Mouse (Mus musculus): ENCODE data around the gene Mfsd12. TPM values are rescaled to one million over a fixed set of nuclear protein-coding genes. Genes with fewer than 3 reads are reported as not detected.

The Mfsd12 gene
- polyA plus RNA-seq, 1 experiment from 2014 or later, result 9.3 TPM

GRCm38 (mm10) chr10:81382039-81382438, 24.7 kb downstream of the Mfsd12 start:
- peaks cover 15% of the 10 kb centered on the region for H3K36me3 ChIP-seq
- no peaks in the 10 kb centered on the region for H3K9me3 ChIP-seq (replicated peaks)
- peaks cover 34% of the 10 kb centered on the region for H3K4me1 ChIP-seq
- WGBS, result 88% methylated on average over 5 of the region's 5 CpGs
- H3K27me3 ChIP-seq (ENCODE audit: low read depth, poor library complexity, severe bottlenecking), result no peaks in the 10 kb centered on the region
- DNase-seq (ENCODE audit: low spot score), result no peak
- H3K4me3 ChIP-seq, result no peak overlapping the region
- H3K27ac ChIP-seq (replicated peaks), result no peak overlapping the region

- Histone ChIP-seq H3K9me3 (replicated peaks) (no peaks in the 10 kb centered on the region), H3K4me1 (peaks cover 26% of the 10 kb centered on the region), H3K27me3 (ENCODE audit: low read depth, poor library complexity, severe bottlenecking) (no peaks in the 10 kb centered on the region), H3K4me3 (peak within 1 kb of the TSS; percentile 87), H3K36me3 (peaks cover 35% of the 10 kb centered on the region), H3K27ac (replicated peaks) (peak within 1 kb of the TSS; percentile 89)
- peak; percentile 98 for DNase-seq (ENCODE audit: low spot score)
- 8% methylated on average over 54 of the region's 54 CpGs for WGBS
Measured at GRCm38 (mm10) chr10:81383802-81384604, 26.7 kb downstream of the Mfsd12 start, which contains the start of the genes Dohh and Gm48551. Gene Dohh, plus strand, starts transcription at chr10:81384428. Gene Gm48551, plus strand, starts transcription at chr10:81384466.

GRCm38 (mm10) chr10:81384605-81384982, 27.3 kb downstream of the Mfsd12 start:
- Histone ChIP-seq H3K9me3 (replicated peaks) (no peaks in the 10 kb centered on the region), H3K4me3 (peak overlapping the region; percentile 87), H3K36me3 (peaks cover 38% of the 10 kb centered on the region), H3K27me3 (ENCODE audit: low read depth, poor library complexity, severe bottlenecking) (no peaks in the 10 kb centered on the region), H3K27ac (replicated peaks) (peak overlapping the region; percentile 89), H3K4me1 (peaks cover 28% of the 10 kb centered on the region)
- under 1% methylated on average over 19 of the region's 19 CpGs for WGBS
- no peak for DNase-seq (ENCODE audit: low spot score)

GRCm38 (mm10) chr10:81385603-81386306, 28.5 kb downstream of the Mfsd12 start:
- Histone ChIP-seq H3K4me1 (peaks cover 39% of the 10 kb centered on the region), H3K4me3 (peak overlapping the region; percentile 87), H3K9me3 (replicated peaks) (no peaks in the 10 kb centered on the region), H3K36me3 (peaks cover 44% of the 10 kb centered on the region), H3K27me3 (ENCODE audit: low read depth, poor library complexity, severe bottlenecking) (no peaks in the 10 kb centered on the region), H3K27ac (replicated peaks) (0 out of 2 replicates have a peak overlapping the region, but pooled peaks have one; percentile 89)
- no peak for DNase-seq (ENCODE audit: low spot score)
- 88% methylated on average over 22 of the region's 22 CpGs for WGBS

GRCm38 (mm10) chr10:81387716-81388115, 30.4 kb downstream of the Mfsd12 start:
- Histone ChIP-seq H3K27ac (replicated peaks) (no peak overlapping the region), H3K36me3 (peaks cover 50% of the 10 kb centered on the region)

GRCm38 (mm10) chr10:81388505-81389055, 31.3 kb downstream of the Mfsd12 start, which contains the start of gene Gm48552:
Gene Gm48552, plus strand, starts transcription at chr10:81389005.
- 89% methylated on average over 5 of the region's 5 CpGs for WGBS
- no peak for DNase-seq (ENCODE audit: low spot score)
- Histone ChIP-seq H3K36me3 (peaks cover 50% of the 10 kb centered on the region), H3K27me3 (ENCODE audit: low read depth, poor library complexity, severe bottlenecking) (no peaks in the 10 kb centered on the region), H3K27ac (replicated peaks) (peak within 1 kb of the TSS; percentile 58), H3K4me3 (0 out of 2 replicates have a peak within 1 kb of the TSS, but pooled peaks have one; percentile 17), H3K9me3 (replicated peaks) (no peaks in the 10 kb centered on the region), H3K4me1 (peaks cover 50% of the 10 kb centered on the region)

More at GRCm38 (mm10) chr10:81387716-81388115, 30.4 kb downstream of the Mfsd12 start:
- DNase-seq (ENCODE audit: low spot score), result no peak
- Histone ChIP-seq H3K4me3 (0 out of 2 replicates have a peak overlapping the region, but pooled peaks have one; percentile 17), H3K9me3 (replicated peaks) (no peaks in the 10 kb centered on the region), H3K4me1 (peaks cover 41% of the 10 kb centered on the region), H3K27me3 (ENCODE audit: low read depth, poor library complexity, severe bottlenecking) (no peaks in the 10 kb centered on the region)
- WGBS, result 96% methylated on average over 20 of the region's 20 CpGs

- Histone ChIP-seq H3K27me3 (ENCODE audit: low read depth, poor library complexity, severe bottlenecking) (0 out of 2 replicates have a peak, but pooled peaks cover 4% of the 10 kb centered on the region), H3K36me3 (peaks cover 50% of the 10 kb centered on the region), H3K4me1 (peaks cover 57% of the 10 kb centered on the region), H3K4me3 (no peak overlapping the region), H3K9me3 (replicated peaks) (no peaks in the 10 kb centered on the region), H3K27ac (replicated peaks) (peak overlapping the region; percentile 58)
- 51% methylated on average over 3 of the region's 3 CpGs for WGBS
- DNase-seq (ENCODE audit: low spot score), result no peak
Measured at GRCm38 (mm10) chr10:81389373-81389772, 32.1 kb downstream of the Mfsd12 start.

GRCm38 (mm10) chr10:81389801-81390677, 32.7 kb downstream of the Mfsd12 start:
- peaks cover 50% of the 10 kb centered on the region for H3K36me3 ChIP-seq
- peak; percentile 76 for DNase-seq (ENCODE audit: low spot score)
- H3K9me3 ChIP-seq (replicated peaks), result no peaks in the 10 kb centered on the region
- WGBS, result 55% methylated on average over 23 of the region's 23 CpGs
- no peak overlapping the region for H3K4me3 ChIP-seq
- H3K27me3 ChIP-seq (ENCODE audit: low read depth, poor library complexity, severe bottlenecking), result 0 out of 2 replicates have a peak, but pooled peaks cover 4% of the 10 kb centered on the region
- H3K27ac ChIP-seq (replicated peaks), result peak overlapping the region; percentile 58
- H3K4me1 ChIP-seq, result peaks cover 51% of the 10 kb centered on the region

- H3K4me3 ChIP-seq, result no peak overlapping the region
- peak overlapping the region; percentile 24; the same call in 1 of the 2 replicates for H3K27ac ChIP-seq (replicated peaks)
- H3K9me3 ChIP-seq (replicated peaks), result no peaks in the 10 kb centered on the region
- no peak for DNase-seq (ENCODE audit: low spot score)
- 0 out of 2 replicates have a peak, but pooled peaks cover 4% of the 10 kb centered on the region for H3K27me3 ChIP-seq (ENCODE audit: low read depth, poor library complexity, severe bottlenecking)
- peaks cover 45% of the 10 kb centered on the region for H3K4me1 ChIP-seq
- peaks cover 49% of the 10 kb centered on the region for H3K36me3 ChIP-seq
- 93% methylated on average over 13 of the region's 13 CpGs for WGBS
Measured at GRCm38 (mm10) chr10:81390678-81390965, 33.3 kb downstream of the Mfsd12 start.

GRCm38 (mm10) chr10:81392270-81392669, 35.0 kb downstream of the Mfsd12 start:
- Histone ChIP-seq H3K4me3 (no peak overlapping the region), H3K36me3 (peaks cover 33% of the 10 kb centered on the region), H3K4me1 (peaks cover 50% of the 10 kb centered on the region), H3K27me3 (ENCODE audit: low read depth, poor library complexity, severe bottlenecking) (peaks cover 14% of the 10 kb centered on the region), H3K9me3 (replicated peaks) (no peaks in the 10 kb centered on the region), H3K27ac (replicated peaks) (0 out of 2 replicates have a peak overlapping the region, but pooled peaks have one; percentile 69)
- WGBS, result 84% methylated on average over 6 of the region's 6 CpGs
- no peak for DNase-seq (ENCODE audit: low spot score)

GRCm38 (mm10) chr10:81392781-81393185, 35.5 kb downstream of the Mfsd12 start, which contains the start of gene Smim24:
Gene Smim24, plus strand, starts transcription at chr10:81393051.
- H3K4me3 ChIP-seq, result peak within 1 kb of the TSS; percentile 38
- H3K4me1 ChIP-seq, result peaks cover 54% of the 10 kb centered on the region
- no peaks in the 10 kb centered on the region for H3K9me3 ChIP-seq (replicated peaks)
- peak within 1 kb of the TSS; percentile 69 for H3K27ac ChIP-seq (replicated peaks)
- H3K36me3 ChIP-seq, result peaks cover 28% of the 10 kb centered on the region
- no peak for DNase-seq (ENCODE audit: low spot score)
- H3K27me3 ChIP-seq (ENCODE audit: low read depth, poor library complexity, severe bottlenecking), result peaks cover 19% of the 10 kb centered on the region
- 68% methylated on average over 14 of the region's 14 CpGs for WGBS

Measured in midbrain, embryonic 10.5 days (tissue).